Mouse (Mus musculus): ENCODE data around the gene Fmo3.

DNA sequence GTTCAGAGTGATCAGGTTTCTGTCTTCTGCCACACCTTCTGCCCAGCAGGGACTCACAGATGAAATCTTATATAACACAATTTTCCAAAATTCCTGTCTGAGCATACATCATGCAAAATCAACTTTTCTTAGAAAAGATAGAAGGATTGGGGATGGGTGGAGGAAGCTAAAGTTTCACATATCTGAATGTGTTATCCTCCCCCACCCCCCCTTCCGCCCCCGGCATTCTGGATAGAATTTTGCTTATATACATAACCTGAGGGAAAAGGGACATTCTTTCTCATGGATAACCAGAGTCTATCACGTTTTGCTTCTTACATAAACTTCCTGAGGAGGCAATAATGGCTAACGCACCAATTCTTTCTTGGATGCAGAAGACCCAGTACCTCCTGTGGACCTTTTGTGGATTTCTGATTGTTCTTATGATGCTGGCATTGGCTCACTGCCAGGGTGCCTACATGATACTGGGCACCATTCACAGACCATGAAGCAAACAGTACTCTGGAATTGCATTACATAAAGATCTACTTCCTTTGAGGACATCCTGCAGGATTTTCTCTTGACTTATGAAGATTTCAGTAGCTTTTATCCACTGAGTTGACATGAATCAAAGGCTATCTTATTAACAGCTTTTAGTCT is 49.8 kb downstream of the Fmo3 start:
- no peak for TF ChIP-seq POLR2A (IDR thresholded peaks at IDR 0.05; ENCODE audit: borderline replicate concordance, insufficient read depth, low read length)
- no peak for TF ChIP-seq CTCF (IDR thresholded peaks at IDR 0.05; ENCODE audit: borderline replicate concordance, insufficient read depth, low read depth, low read length)

Measured in cerebellum, adult 2 months (tissue).